In genomic region chr7:29559290-29559689, GRCm38 (mm10) we compare ENCODE assay signal across 8 mouse cellular contexts. TPM values are rescaled to one million over a fixed set of nuclear protein-coding genes. Genes with fewer than 3 reads are reported as not detected.
DNase-seq lines count a peak whose midpoint lies in the region; ATAC-seq lines count a peak whose summit lies in the region.

No protein-coding gene starts in this region.

- ATAC-seq in common myeloid progenitor, adult 5-6 weeks (replicated peaks; ENCODE audit: low read depth, poor library complexity, severe bottlenecking), result 0 out of 2 replicates have a peak, but pooled peaks have one; percentile 29

- DNase-seq in gastrocnemius, postnatal 10 days, result peak; percentile 9
- no peak for DNase-seq in gastrocnemius, adult 18-20 months (ENCODE audit: low spot score)
- DNase-seq in right cerebral cortex, postnatal 4 days, result peak; percentile 8
- DNase-seq in right cerebral cortex, adult 18-20 months, result no peak
- DNase-seq in testis, postnatal 14 days (ENCODE audit: low spot score), result peak; percentile 27
- DNase-seq in ovary, postnatal 14 days (ENCODE audit: low spot score), result no peak
- no peak for DNase-seq in ovary, postnatal 10 days (ENCODE audit: low spot score)

RNA-seq across cellular contexts. Expression of gene Sipa1l3, which starts 40.8 kb away (rescaled TPM):
- 10 to 100 TPM; 14.2 to 21.4 TPM for total RNA-seq in gastrocnemius, postnatal 10 days (2021)
- total RNA-seq in gastrocnemius, adult 18-20 months (2021), result 1 to 10 TPM; 6.6 to 7.1 TPM
- total RNA-seq in common myeloid progenitor, adult 5-6 weeks (2017), result 7.7 and 9.9 TPM in 2 replicates

Comparison
In these comparisons a context has a peak if more than half of its experiments do, and no peak if none do; other contexts are left out.
1. DNase-seq: peak in gastrocnemius, postnatal 10 days (single experiment), right cerebral cortex, postnatal 4 days (single experiment) and testis, postnatal 14 days (single experiment); none in gastrocnemius, adult 18-20 months (single experiment), right cerebral cortex, adult 18-20 months (single experiment), ovary, postnatal 14 days (single experiment) and ovary, postnatal 10 days (single experiment).